Mouse (Mus musculus): ENCODE results near the gene Gns.

Gns gene

DNA sequence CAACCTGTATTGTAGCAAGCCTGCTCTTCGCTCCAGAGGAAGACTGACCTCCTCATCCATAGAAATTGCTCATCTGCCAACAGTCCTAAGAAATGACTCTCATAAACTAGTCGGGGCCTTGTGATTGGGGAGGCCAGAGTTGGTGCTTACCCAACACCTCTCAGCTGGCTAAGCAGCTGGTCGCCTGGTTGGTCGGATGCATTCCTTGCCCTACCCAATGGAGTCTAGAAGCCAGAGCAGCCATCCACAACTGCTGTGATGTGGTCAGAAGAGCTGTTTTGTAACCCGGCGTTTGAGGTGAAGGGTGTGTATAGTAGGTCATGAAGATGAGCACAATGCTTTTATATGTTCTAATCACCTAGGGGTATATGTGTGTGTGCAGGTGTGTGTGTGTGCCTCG is 33.7 kb downstream of the Gns start:
- DNase-seq (ENCODE audit: extremely low spot score, low read depth, low spot score), result no peak

DNA sequence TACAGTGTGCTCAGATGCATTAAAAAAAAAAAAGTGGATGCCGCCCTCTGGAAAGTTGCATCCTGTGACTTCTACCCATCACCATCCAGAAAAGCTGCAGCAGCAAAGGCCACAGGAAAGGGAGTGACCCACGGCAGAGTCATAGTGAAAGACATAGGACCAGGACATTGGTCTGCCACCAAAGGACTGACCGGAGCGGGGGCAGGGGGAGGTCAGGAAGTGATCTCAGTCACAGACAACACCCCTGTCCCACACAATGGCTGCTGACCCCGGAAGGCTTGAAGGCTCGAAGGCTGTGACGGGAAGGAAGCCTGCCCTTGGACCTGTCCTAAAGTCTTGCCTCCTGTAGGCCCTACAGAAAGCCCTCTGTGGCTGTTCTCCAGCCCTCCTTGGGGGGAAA is 36.1 kb downstream of the Gns start:
- no peak for DNase-seq (ENCODE audit: extremely low spot score, low read depth, low spot score)

GRCm38 (mm10) chr10:121403104-121403503 is 38.2 kb downstream of the Gns start:
- no peak for DNase-seq (ENCODE audit: extremely low spot score, low read depth, low spot score)

DNA sequence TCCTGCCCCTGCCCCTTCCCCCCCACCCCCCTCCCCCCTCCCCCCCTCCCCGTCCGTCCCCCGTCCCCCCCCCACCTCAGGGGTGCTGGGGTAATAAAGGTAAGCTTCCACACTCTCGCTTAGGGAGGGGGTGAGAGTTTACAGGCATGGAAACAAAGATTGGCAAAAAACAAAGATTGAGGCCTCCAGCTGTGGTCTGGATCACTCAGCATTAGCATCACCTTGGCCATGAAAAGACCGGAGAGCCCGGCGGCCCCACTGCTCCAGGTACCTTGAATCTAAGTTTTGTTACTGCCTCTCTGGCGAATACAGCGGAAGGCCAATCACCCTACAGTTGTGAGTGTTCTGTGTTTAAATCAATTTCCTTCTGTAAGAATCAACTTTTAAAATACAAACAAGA is 39.1 kb downstream of the Gns start:
- DNase-seq (ENCODE audit: extremely low spot score, low read depth, low spot score), result no peak

- peak; percentile 46 for DNase-seq (ENCODE audit: extremely low spot score, low read depth, low spot score)
These were observed 44.8 kb downstream of the Gns start for GRCm38 (mm10) chr10:121409717-121410116.

- no peak for DNase-seq (ENCODE audit: extremely low spot score, low read depth, low spot score)
These were observed 47.0 kb downstream of the Gns start for GRCm38 (mm10) chr10:121411721-121412455.

DNA sequence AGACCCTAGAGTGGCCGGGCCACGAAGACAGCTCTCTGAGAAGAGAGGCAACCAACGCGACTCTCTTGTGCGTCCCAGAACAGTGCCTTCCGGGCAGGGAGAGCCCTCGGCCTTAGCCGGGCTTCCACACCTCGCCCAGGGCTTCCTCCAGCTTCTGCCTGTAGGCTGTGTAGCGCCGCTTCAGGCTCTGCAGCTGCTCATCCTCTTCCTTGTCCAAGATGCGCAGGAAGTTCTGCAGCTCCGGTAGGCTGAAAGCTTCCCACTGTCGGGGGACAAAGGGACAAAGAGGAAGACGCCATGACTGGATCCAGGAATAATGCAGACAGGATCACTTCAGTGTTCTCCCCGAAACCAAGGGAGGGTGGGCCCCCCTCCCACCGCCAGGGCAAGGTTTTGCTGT is 47.9 kb downstream of the Gns start:
- no peak for DNase-seq (ENCODE audit: extremely low spot score, low read depth, low spot score)

DNA sequence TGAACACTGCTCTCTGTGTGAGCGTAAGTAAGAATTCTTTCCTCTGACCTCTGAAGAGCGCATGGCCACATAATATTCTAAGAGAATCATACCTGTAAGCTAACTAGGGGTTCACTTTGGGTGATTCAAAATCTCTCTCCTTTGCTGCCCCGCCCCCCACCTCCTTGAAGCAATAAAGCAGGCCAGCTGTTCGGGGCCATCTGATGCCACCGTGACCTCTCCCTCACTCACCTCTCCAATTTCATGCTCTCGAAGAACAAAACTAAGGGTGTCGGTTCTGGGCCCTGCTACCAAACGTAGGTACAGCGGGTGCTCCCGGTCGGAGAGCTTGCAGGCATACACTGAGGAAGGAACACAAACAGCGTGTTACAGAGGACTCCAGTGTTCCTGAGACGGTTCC is 49.2 kb downstream of the Gns start:
- DNase-seq (ENCODE audit: extremely low spot score, low read depth, low spot score), result no peak

DNA sequence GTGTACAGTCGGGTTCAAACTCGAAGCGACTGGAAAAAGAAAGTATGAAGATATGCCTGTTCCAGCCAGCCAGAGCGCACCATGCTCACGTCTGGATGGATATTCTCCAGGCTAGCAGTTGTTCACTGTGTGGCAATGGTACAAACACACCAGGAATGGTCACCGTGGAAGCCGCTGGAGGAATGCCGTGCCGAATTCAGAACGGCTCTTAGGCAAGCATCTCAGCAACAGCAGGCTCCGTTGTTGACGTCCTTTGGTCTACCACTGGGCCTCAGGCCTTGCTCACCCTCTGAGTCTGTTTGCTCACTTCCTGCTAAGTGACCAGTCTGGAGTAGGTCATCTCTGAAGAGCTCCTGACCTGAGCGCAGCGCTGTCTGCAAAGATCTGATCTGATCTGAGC is 53.9 kb downstream of the Gns start:
- no peak for DNase-seq (ENCODE audit: extremely low spot score, low read depth, low spot score)

GRCm38 (mm10) chr10:121419640-121420470 is 55.0 kb downstream of the Gns start:
- no peak for DNase-seq (ENCODE audit: extremely low spot score, low read depth, low spot score)

- DNase-seq (ENCODE audit: extremely low spot score, low read depth, low spot score), result no peak
These were observed 56.1 kb downstream of the Gns start for GRCm38 (mm10) chr10:121421023-121421422.

GRCm38 (mm10) chr10:121421657-121422290 is 56.9 kb downstream of the Gns start:
- no peak for DNase-seq (ENCODE audit: extremely low spot score, low read depth, low spot score)

DNA sequence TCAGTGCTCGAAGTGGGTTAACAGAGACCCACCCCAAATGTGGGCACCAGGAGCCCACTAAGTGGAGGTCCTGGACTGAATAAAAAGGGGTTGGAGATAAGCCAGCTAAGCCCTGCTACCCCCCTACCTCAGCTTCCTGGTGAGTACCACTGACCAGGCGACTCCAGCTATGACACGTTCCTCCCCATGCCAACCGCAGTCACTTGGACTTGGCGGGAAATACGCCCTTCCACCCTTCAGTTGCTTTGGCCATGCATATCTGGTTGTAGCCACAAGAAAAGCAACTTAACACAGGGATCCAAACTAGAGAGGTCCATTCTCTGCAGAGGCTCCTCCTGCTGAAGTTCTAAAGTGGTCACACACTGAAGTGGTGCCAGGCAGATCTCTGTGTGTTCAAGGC is 57.4 kb downstream of the Gns start:
- no peak for DNase-seq (ENCODE audit: extremely low spot score, low read depth, low spot score)

GRCm38 (mm10) chr10:121423541-121424349 is 58.9 kb downstream of the Gns start:
- DNase-seq (ENCODE audit: extremely low spot score, low read depth, low spot score), result no peak

DNA sequence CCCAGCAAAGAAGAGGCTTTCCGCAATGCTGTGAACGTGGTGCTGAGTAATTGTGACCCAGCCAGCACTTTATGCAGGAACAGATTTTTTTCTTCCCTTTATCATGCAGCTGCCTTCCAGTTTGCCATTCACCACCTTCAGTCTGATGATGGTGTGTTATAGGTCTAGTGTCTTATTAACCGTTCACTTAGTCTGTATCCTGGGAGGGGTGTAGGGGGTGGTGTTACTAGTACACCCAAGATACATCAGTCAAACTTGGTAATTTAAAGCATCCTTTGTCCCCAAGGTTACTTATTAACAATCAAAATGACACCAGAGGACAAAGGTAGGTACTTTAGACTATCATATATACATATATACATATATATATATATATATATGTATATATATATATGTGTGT is 59.6 kb downstream of the Gns start:
- DNase-seq (ENCODE audit: extremely low spot score, low read depth, low spot score), result no peak

DNA sequence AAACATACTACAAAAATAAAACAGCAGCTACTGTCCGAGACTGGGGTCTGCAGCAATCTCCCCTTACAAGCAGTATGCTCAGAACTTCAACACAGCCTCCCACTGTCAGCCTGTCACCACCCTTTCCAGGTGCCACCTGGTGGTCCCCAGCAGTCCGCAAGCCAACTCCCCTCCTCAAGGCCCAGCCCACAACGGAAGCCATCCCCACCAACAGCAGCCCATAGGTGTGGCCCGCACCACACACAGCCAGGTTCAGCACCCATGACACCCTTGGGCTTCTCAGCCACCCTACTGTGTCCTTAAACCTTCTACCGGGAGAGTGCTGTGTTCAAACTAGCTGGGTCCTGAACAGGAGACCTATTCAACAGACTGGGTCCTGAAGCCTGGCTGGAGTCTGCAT is 60.2 kb downstream of the Gns start:
- no peak for DNase-seq (ENCODE audit: extremely low spot score, low read depth, low spot score)

DNA sequence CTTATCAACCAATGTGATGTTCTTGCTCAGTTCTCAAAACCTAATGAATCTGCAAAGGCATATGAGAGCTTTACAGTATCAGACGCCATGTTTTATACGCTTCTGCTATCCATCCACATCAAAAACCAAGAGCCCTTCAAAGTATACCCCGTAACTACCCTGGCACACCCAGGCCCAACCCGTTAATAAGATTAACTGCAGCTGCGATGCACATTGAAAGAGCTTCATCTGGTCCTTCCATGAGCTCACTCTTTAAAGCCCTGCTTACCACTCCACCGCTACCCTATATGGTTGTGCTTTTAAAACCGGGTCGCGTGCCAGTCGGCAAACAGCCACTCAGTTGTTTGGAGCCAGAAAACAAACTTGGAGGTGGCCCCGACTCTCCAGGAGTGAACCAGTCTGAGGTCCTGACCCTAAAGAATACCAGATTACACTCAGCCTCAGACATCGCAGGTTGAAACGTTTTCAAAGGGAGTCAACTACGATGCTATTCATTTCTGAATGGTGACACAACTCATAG is 60.7 kb downstream of the Gns start:
- no peak for DNase-seq (ENCODE audit: extremely low spot score, low read depth, low spot score)

DNA sequence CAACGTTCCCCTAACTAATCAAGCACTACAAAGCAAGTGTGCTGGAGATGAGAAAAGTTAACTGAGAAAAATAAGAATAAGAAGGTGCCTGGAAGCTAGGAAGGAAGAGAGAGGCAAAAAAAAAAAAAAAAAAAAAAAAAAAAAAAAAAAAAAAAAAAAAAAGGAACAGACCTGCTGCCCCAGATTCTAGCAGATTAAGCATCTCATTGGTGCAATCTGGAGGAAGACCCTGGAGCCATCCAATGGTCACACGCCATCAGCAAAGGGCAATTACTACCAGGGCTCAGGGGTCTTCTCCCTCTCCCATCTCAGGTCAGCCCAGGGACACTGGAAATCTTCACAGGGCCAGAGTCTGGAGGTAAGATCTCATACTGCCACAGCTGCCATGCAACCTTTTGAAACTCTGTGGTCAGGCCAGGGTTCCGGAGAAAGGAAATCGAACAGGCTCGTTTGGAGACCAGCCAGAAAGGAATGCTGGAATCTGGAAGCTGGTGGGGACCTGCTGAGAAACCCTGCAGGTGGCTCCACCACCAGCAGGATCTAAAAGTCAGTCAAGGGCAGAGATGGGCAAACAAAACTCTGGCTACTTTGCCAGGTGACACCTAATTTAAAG is 61.7 kb downstream of the Gns start:
- DNase-seq (ENCODE audit: extremely low spot score, low read depth, low spot score), result no peak

GRCm38 (mm10) chr10:121427136-121427535 is 62.2 kb downstream of the Gns start:
- no peak for DNase-seq (ENCODE audit: extremely low spot score, low read depth, low spot score)

GRCm38 (mm10) chr10:121428011-121428711 is 63.3 kb downstream of the Gns start:
- DNase-seq (ENCODE audit: extremely low spot score, low read depth, low spot score), result no peak
